Mouse (Mus musculus) gastrocnemius, postnatal 14 days (tissue): ENCODE measurements around the gene Pbx2. TPM values are rescaled to one million over a fixed set of nuclear protein-coding genes. Genes with fewer than 3 reads are reported as not detected.
A peak's percentile ranks its signal among the peaks of the same experiment; 100 is the strongest.

ENCODE experiments used
- DNase-seq: peaks from one replicate; pipeline ENCODE4 v3.0.0; 2021; ENCODE audit warnings: mixed read lengths
- intact Hi-C: fragments of 180-260 bp; cut with DNase I; formaldehyde crosslinking; loops from one replicate; pipeline ENCODE4 v1.15.1; 2025; ENCODE audit warnings: low total_unique reads
- total RNA-seq, 2 experiments: library from RNA; stranded (reverse); gene quantifications; 2 replicates each; pipeline ENCODE4 v1.2.3; 2021

The Pbx2 gene
- total RNA-seq, 2 experiments from 2014 or later, result 17.3 to 17.9 TPM

DNA sequence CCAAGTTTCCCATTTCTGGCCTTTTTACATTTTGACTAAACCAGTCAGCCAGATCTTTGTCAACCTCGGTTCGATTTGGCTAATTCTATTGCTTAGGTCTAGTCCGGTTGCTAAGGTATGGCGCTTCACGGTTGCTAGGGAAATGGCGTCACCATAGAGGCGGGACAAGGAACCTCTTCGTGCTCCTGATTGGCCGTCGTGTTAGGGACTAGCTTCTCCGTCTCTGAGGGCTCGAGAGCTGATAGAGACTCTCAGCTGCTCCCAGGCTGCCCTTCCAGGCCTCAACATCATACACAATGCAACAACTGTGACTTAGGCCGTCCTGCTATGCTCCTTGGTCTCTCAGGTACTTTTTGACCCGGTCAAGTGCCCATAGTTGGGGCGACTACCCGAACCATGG lies 53.5 kb downstream of the Pbx2 start, which contains the start of gene Fkbpl:
Gene Fkbpl (plus strand): TSS at position 157 of the 400 bp plus-strand sequence.
- DNase-seq, result peak; percentile 94
- intact Hi-C loops, result no loop called here

DNA sequence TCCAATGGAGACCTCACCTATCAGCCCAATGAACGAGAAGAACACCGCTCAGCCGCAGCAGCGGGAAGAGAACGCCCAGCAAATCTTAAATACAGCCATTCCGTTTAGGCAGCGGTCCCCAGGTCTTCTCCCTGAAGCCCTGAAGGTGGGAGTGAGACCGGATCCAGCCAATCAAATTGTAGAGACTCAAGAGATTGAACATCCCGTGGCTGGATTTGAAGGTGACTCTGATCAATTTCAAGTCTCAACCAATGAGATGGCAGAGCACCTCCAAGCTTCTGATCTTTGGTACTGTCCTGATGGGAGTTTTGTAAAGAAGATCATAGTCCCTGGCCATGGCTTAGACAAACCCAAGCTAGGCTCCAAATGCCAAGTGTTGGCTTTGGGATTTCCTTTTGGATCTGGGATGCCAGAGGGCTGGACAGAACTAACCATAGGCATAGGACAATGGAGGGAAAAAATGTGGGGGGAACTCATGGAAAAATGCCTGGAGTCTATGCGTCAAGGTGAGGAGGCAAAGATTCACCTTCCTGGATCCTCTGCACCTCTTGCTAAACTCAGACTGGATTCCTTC lies 54.3 kb downstream of the Pbx2 start:
- intact Hi-C loops, result no loop called here

DNA sequence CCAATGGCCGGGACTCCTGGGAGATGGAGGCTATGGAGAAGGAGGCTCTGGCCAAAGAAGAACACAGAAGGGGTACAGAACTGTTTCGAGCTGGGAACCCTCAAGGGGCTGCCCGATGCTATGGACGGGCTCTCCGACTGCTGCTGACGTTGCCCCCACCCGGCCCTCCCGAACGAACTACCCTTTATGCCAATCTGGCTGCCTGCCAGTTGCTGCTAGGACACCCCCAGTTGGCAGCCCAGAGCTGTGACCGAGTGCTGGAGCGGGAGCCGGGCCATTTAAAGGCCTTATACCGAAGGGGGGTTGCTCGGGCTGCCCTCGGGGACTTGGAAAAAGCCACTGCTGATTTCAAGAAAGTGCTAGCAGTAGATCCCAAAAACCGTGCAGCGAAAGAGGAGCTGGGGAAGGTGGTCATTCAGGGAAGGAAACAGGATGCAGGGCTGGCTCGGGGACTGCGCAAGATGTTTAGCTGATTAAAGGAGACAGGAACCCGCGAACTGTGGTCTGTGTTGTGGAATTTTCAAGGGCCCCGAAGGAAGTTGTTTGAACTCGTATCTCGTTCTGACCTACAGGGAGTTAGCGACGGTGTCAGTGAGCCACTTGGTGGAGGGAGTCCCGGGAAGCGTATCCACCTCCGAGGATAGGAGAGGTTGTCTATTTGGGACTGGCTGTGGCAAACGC lies 54.9 kb downstream of the Pbx2 start:
- intact Hi-C loops, result no loop called here
- peak; percentile 25 for DNase-seq

More for the DNA sequence above, 54.3 kb downstream of the Pbx2 start:
- DNase-seq, result no peak

Other genes starting within 250 kb of the Pbx2 start
- under 1 TPM; 0.39 to 0.42 TPM for gene Btnl2, start 236.4 kb upstream of the Pbx2 start, total RNA-seq
- gene Btnl1, start 214.1 kb upstream of the Pbx2 start, total RNA-seq, result not detected
- gene BC051142, start 192.4 kb upstream of the Pbx2 start, total RNA-seq, result under 1 TPM in 1 of 2 experiments, not detected in 1; 0.21 TPM
- not detected for gene Btnl4, start 113.9 kb upstream of the Pbx2 start, total RNA-seq
- gene Btnl6, start 73.9 kb upstream of the Pbx2 start, total RNA-seq, result not detected
- 10 to 100 TPM; 15.7 to 27.3 TPM for gene Notch4, start 27.0 kb upstream of the Pbx2 start, total RNA-seq
- gene Gpsm3, start 1.5 kb upstream of the Pbx2 start, total RNA-seq, result 1 to 10 TPM; 3.1 to 3.6 TPM
- gene Ager, start 6.6 kb downstream of the Pbx2 start, total RNA-seq, result under 1 TPM; 0.44 to 0.55 TPM
- gene Rnf5, start 12.4 kb downstream of the Pbx2 start, total RNA-seq, result 10 to 100 TPM; 17.1 to 18.6 TPM
- 10 to 100 TPM; 38.8 to 39.1 TPM for gene Agpat1, start 13.0 kb downstream of the Pbx2 start, total RNA-seq
- gene Egfl8, start 24.7 kb downstream of the Pbx2 start, total RNA-seq, result 10 to 100 TPM in 1 of 2 experiments, 1 to 10 TPM in 1; 5.4 to 11.1 TPM
- 10 to 100 TPM; 35.7 to 38.9 TPM for gene Ppt2, start 37.2 kb downstream of the Pbx2 start, total RNA-seq
- under 1 TPM; 0.27 to 0.47 TPM for gene Prrt1, start 38.3 kb downstream of the Pbx2 start, total RNA-seq
- gene Fkbpl, start 53.5 kb downstream of the Pbx2 start, total RNA-seq, result 1 to 10 TPM; 4.6 to 6.4 TPM
- gene Atf6b, start 55.9 kb downstream of the Pbx2 start, total RNA-seq, result 10 to 100 TPM in 1 of 2 experiments, 1 to 10 TPM in 1; 8.9 to 11.0 TPM
- 10 to 100 TPM; 69.8 to 85.6 TPM for gene Tnxb, start 79.3 kb downstream of the Pbx2 start, total RNA-seq
- gene C4b, start 152.6 kb downstream of the Pbx2 start, total RNA-seq, result 1 to 10 TPM in 1 of 2 experiments, under 1 TPM in 1; 0.93 to 1.8 TPM
- under 1 TPM in 1 of 2 experiments, not detected in 1; 0.21 TPM for gene Cyp21a1, start 213.3 kb downstream of the Pbx2 start, total RNA-seq
- 1 to 10 TPM; 6.8 to 7.2 TPM for gene Stk19, start 245.7 kb downstream of the Pbx2 start, total RNA-seq
- 10 to 100 TPM in 1 of 2 experiments, 1 to 10 TPM in 1; 9.3 to 13.0 TPM for gene Dxo, start 245.8 kb downstream of the Pbx2 start, total RNA-seq